Mouse (Mus musculus) left cerebral cortex, adult 2 months (tissue): ENCODE results near the gene Vmn1r158. TPM values are rescaled to one million over a fixed set of nuclear protein-coding genes. Genes with fewer than 3 reads are reported as not detected.
"Not testable (repeated sequence)": the region's sequence is repeated elsewhere in the genome, so short reads cannot be mapped to it uniquely, and the experiment has no call there.

Experiments used
- DNase-seq, 2 experiments: peaks; one replicate each; pipeline ENCODE4 v3.0.0; 2021 to 2022; ENCODE audit warnings: low spot score in 2 of 2, mixed read lengths in 1 of 2; ENCODE audit errors: extremely low spot score in 1 of 2
- H3K27ac ChIP-seq: fragments of 200-600 bp; 2 replicates; pipeline ENCODE4 v1.8.1; 2022
- H3K4me3 ChIP-seq: fragments of 200-600 bp; 2 replicates; pipeline ENCODE4 v1.8.1; 2022
- intact Hi-C: fragments of 180-260 bp; cut with DNase I; formaldehyde crosslinking; loops from one replicate; pipeline ENCODE4 v1.15.1; 2025
- long read RNA-seq, 2 experiments: library from polyadenylated mRNA; stranded (forward); transcript quantifications; one replicate each; pipeline ENCODE4 v2.0.0; 2021; ENCODE audit warnings: borderline mapping rate in 2 of 2
- total RNA-seq, 2 experiments: library from RNA; stranded (reverse); gene quantifications; 2 replicates each; pipeline ENCODE4 v1.2.3; 2021

Vmn1r158 gene
- total RNA-seq, result not detected
- long read RNA-seq, experiment 1, result 0 reads
- long read RNA-seq, experiment 2, result 0 reads

GRCm38 (mm10) chr7:22790682-22791081, at the start of gene Vmn1r158:
Vmn1r158 (minus strand) TSS chr7:22790782.
- H3K4me3 ChIP-seq, intact Hi-C loops, H3K27ac ChIP-seq, DNase-seq: not testable (repeated sequence)

DNA sequence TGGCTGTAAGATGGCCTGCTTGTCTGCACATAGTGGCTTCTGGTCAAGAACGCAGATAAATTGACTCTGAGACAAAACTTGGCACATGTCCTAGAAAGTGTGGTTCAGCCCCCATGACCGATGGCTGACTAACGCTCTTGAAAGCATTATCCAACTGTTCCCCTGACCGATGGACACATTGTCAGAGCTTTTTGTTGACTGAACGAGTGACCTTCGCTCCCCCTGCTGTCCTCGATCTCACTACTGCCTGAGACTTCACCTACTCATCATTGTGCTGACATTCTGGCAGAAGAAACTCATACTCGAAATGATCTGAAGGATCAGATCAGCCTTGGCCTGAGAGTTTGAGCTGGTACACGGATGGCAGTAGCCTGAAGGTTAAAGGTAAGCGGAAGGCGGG, 14.6 kb downstream of the Vmn1r158 start:
- H3K4me3 ChIP-seq, DNase-seq, H3K27ac ChIP-seq, intact Hi-C loops: not testable (repeated sequence)

DNA sequence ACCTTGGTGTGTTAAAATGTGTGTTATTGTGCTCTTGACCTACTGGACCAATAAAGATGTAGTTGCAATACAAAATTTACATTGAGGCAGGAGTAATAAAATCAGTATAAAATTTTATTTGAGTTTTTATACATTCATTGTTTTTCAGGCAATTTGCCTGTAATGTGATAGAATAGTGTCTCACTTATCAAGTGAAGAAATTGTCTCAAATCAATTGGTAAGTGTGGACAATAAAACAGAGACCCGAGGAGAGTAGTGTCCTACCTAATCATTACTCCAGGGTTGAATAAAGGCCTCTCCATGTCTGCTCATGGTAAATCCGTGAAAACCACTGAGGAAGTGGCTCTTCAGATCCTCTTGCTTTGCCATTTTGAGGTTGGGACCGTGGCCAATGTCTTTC, 29.2 kb downstream of the Vmn1r158 start, which contains the start of gene Vmn1r157:
Gene Vmn1r157, plus strand, starts transcription at position 301 of the 400 bp plus-strand sequence.
- intact Hi-C loops, H3K27ac ChIP-seq, DNase-seq, H3K4me3 ChIP-seq: not testable (repeated sequence)

Other genes starting within 250 kb of the Vmn1r158 start
- not detected for gene Gm4201, start 225.4 kb downstream of the Vmn1r158 start, total RNA-seq
- gene Gm4565, start 202.7 kb downstream of the Vmn1r158 start, total RNA-seq, result not detected
- gene Vmn1r155, start 132.8 kb downstream of the Vmn1r158 start, total RNA-seq, result not detected
- gene Gm8693, start 98.5 kb downstream of the Vmn1r158 start, total RNA-seq, result not detected
- gene Gm4567, start 71.1 kb downstream of the Vmn1r158 start, total RNA-seq, result not detected
- gene Vmn1r157, start 29.1 kb downstream of the Vmn1r158 start, total RNA-seq, result not detected
- not detected for gene Vmn1r159, start 52.8 kb upstream of the Vmn1r158 start, total RNA-seq
- not detected for gene Vmn1r160, start 80.4 kb upstream of the Vmn1r158 start, total RNA-seq
- not detected for gene Gm4214, start 193.9 kb upstream of the Vmn1r158 start, total RNA-seq
- not detected for gene Gm4216, start 229.1 kb upstream of the Vmn1r158 start, total RNA-seq